Mouse (Mus musculus) megakaryocyte, adult 5-6 weeks (primary cell): ENCODE measurements around the gene Gtsf1l. TPM values are rescaled to one million over a fixed set of nuclear protein-coding genes. Genes with fewer than 3 reads are reported as not detected.
A peak's percentile ranks its signal among the peaks of the same experiment; 100 is the strongest.

Experiments used
- ATAC-seq: 2 replicates; pipeline ENCODE4 v1.8.0; 2016; ENCODE audit warnings: mild to moderate bottlenecking, inconsistent platforms; ENCODE audit not compliant: poor library complexity, severe bottlenecking
- total RNA-seq, 2 experiments: library from RNA; stranded (forward) in 1 of 2; stranded (reverse) in 1 of 2; fragments of 153-499, 151-499 nt in 1 of 2; fragments of 221-1000, 200-1000 nt in 1 of 2; gene quantifications; 2 replicates each; pipeline versions ENCODE4 v1.2.3 to v1.2.4; 2015 to 2017

The Gtsf1l gene
- total RNA-seq (2015) (not detected in 2 replicates), total RNA-seq (2017) (not detected in 2 replicates)

DNA sequence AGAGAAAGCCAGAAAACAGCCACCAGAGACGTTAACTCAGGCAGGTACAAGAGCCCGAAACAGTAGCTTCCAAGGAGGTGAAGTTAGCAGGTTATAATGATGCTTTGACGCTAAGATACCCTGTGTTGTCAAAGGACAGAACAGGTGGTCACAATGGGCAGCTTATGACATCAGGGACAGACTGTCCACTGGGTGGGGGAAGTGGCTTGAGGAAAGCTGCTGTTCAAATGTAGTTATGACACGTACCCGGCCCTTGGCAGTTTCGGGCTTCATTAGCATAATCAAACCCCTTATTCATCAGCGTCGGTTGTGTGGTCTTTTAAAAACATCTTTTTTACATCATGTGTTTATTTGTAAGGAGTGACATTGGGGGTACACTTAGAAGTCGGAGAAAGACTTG lies at the start of gene Gtsf1l:
Gtsf1l (minus strand) TSS at position 128 of the 400 bp plus-strand sequence.
- no peak for ATAC-seq

DNA sequence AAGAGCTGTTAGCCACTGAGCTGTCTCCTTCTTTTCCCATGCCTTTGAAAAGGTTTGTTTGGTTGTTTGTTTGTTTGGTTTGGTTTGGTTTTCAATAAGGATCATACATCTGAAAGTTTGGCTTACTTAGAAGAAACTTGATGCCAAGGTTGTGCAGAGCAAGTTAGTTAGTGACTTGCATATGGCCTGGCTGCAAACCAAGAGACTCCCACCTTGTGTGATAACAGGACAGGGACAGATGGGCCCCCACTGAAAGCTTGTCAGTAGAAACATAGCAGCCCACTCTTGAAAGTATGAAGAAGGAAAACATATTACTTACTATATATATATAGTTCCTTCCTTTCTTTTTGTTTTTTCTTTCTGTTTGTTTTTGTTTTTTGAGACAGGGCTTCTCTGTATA lies 49.3 kb upstream of the Gtsf1l start:
- no peak for ATAC-seq

DNA sequence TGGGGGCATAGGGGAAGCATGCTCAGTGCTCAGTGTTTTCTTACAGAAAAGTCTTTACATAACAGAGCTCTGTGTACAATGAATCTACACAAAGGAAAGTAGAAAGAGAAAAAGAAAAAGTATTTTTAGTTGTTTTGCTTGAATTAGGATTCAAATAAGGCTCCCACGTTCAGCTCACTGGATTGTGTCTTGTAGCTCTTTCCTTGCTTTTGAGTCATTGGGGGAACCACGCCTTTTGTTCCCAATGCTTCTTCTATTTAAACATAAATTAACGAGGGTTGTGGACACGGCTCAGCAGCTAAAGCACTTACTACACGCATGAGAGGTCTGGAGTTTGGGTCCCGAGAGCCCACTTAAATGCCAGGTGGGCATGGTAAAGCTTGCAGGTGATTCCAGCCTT lies 48.3 kb upstream of the Gtsf1l start:
- no peak for ATAC-seq

DNA sequence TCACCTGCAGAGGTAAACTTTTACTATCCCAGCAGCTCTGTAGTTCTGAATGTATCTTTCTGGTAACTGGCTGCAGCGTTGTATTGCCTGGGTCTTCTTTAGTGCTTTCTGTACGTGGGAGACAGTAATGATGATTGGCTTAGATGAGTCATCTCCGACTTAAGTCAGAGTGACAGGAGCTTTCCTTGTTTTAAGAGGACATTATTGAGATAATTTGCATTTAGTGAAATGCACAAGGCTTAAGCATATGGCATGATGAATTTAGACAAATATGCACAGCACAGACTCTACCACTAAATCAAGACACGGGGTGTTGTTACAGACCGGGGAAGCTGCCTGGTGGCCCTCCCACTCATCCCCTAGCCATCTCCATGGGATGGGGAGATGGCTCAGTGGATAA lies 44.7 kb upstream of the Gtsf1l start:
- no peak for ATAC-seq

DNA sequence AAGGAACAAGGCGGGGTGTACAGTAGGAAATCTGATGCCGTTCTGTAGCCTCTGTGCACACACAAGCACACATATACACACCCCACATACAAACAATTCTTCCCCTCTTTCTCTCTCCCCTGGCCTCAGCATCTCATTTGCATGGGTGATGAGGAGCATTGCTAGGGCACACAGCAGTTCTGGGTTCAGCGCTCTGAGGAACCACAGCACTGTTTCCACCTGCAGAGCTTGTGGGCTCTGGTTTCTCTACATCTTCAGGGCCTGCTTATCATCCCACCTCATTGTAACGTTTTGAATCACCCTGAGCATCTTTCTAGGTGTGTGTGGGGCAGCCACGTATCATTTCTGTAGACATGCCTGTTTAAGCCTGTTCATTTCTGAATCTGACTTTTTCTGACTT lies 43.2 kb upstream of the Gtsf1l start:
- no peak for ATAC-seq

DNA sequence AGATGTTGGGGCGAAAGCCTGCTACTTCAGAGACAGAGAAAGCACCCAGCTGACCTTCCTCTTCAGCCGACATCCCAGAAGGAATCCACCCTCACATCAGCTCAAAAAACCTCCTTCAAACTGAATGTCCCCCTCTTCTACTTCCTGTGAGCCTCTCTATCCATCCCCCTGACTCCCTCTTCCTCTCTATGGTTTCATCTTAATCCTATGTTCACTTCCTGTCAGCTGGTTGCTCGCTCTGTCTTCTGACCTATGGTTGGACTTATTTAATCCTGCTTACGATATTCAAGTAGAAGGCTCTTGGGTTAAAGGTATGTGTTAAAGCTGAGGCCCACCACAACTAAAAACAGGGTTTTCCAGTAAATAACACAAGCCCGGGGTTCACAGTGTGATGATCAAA lies 35.8 kb upstream of the Gtsf1l start:
- no peak for ATAC-seq

DNA sequence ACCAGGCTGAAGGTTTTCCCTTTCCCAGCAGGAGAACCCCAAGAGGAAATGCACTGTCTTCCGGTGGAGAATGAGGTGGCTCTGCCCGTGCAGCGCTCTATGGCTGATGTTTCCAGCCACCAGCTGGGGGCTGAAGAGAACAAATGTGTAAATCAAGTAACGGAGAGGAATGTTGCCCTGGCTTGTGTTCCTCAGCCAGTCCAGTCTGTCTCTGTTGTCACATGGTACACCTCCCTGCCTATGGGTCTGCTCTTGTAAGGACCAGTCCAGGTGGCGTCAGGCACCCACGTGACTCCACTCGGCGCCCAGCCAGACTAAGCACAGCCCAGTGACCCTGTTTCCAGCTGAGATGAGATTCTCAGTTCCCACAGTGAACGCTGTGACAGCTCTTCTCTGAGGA lies 34.7 kb upstream of the Gtsf1l start:
- ATAC-seq = no peak

DNA sequence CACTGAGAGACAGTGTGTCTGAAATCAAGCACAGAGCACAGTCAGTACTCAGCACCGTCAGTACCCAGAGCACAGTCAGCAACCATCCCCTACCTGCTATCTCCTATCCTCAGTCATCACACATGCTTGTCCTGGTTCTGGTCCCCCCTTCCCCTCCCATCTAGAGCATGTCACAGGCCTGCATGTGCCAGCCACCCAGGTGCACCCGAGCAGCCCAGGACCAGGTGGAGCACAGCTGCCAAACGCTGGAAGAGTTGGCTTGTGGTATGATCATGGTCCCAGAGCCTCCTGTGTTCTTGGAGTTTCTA lies 33.7 kb upstream of the Gtsf1l start:
- ATAC-seq = no peak

DNA sequence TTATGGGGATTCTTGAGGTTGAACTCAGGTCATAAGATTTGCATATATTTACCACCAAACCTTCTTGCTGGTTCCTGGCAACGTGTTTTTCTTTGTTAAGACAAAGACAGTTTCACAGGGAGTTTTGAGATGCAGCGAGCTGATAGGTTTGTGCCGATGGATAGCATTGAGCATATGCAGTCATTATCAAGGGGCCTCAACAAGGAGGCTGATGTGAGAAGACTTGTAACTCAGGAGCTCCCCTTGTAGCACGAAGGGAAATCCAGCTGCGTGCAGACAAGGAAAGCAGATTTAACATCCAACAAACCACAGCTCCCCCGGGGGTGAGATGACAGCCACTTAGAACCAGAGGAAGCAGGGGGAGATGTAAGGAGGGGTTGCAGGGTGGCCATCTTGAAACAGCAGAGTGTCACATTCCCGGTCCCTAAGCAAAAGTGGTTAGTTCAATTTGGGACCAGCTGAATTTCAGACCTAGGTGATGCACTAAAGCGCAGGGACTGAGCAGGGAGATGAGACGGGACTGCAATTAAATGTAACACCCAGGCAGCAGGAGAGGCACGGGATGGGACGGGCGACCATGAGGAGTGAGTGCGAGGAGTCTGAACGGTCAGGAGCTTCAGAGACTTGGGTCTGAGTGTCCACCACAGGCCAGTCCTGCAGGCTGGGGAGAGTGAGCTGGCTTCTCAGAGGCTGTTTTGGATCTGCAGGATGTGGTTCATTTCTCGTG lies 33.1 kb upstream of the Gtsf1l start:
- no peak for ATAC-seq

DNA sequence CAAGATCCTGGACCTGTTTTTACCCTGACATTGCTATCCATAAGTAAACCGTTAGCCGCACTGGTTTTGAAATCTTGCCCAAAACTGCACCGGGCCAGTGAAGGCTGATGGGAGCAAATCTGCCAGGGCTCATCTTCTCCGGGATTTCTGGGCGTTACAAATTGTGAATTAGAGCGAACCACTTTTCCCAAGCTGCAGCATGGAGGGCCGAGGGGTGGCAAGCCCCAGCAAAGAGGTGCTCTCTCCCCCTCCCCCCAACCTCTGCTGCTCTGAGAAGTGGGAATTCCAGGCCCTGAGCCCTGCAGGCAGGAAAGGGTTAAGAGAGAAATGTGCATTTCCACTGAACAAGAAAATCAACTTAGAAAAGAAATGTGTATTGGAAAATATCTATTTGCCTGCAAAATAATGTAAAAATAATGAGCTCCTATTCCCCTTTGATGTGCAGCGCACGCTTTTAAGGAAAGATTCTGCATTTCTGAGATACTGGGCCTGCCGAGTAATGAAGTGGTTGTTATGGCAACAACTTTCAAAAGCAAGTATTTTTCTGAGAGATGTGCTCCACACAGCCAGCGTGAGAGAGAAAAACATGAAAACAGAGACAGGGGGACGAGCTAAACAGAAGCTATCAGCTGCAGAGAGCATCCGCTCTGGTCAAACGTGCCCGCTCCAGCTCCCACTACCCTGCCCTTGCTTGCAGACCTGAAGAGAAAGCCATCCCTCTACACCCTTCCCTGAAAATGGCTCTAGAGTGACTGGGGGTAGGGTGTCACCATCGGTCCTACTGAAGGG lies 24.0 kb upstream of the Gtsf1l start:
- no peak for ATAC-seq

DNA sequence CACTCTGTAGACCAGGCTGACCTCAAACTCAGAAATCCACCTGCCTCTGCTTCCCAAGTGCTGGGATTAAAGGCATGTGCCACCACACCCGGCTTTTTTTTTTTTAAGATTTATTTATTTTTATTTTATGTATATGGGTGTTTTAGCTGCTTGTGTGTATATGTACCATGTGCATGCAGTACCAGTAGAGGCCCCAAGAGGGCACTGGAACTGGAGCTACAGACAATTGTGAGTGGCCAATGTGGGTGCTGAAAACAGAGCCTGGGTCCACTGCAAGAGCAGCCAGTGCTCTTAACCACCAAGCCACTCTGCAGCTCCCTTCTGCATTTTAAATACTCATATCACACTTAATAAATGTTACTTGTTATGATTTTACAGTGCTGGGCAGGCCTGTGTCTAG lies 23.1 kb upstream of the Gtsf1l start:
- no peak for ATAC-seq

DNA sequence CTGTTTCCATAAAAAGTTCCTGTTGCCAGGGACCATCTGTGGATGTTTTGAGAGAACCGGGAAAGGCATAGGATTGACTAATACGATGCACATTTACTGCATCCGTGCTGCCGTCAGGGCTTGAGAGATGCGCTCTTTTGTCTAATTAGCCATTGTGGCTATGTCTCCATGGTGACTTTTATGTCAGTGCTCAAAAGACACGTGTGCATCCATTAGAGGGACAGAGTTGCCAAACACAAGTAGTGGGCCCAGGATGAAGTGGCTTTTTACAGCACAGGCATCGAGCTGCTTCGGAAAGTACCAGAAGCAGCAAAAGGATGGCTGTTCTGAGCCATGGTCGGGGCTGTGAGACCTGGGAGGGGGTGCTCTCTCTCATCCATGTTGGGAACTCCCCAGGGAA lies 20.7 kb upstream of the Gtsf1l start:
- ATAC-seq = no peak

DNA sequence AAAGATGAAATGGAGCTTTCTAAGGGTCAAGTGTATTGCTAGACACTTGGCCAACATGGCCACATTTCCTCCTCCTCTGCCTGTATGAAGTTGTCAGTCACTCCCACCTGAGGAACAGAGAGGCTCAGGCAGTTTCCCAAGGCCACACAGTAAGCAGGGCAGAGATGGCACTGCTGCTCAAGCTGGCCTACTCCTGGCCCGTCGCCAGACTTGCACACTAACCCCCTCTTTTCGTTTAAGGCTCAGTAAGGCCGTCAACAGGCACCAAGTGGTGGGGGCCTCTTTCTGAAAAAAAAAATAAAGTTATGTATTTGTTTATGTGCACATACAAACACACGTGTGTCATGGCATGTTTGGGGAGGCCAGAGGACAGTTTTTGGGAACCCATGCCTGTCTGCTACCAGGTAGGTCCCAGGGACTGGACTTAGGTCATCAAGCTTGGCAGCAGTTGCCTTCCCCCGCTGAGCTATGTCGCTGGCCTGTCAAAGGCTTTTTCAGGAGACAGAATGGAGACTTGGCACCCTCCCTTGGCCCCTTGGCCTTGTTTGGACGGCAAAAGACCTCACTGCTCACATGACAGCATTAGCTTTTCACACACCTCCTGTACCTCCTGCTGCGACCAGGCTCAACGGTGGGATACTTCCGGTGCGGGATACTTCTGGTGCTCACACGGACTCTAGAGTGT lies 16.6 kb upstream of the Gtsf1l start:
- no peak for ATAC-seq

DNA sequence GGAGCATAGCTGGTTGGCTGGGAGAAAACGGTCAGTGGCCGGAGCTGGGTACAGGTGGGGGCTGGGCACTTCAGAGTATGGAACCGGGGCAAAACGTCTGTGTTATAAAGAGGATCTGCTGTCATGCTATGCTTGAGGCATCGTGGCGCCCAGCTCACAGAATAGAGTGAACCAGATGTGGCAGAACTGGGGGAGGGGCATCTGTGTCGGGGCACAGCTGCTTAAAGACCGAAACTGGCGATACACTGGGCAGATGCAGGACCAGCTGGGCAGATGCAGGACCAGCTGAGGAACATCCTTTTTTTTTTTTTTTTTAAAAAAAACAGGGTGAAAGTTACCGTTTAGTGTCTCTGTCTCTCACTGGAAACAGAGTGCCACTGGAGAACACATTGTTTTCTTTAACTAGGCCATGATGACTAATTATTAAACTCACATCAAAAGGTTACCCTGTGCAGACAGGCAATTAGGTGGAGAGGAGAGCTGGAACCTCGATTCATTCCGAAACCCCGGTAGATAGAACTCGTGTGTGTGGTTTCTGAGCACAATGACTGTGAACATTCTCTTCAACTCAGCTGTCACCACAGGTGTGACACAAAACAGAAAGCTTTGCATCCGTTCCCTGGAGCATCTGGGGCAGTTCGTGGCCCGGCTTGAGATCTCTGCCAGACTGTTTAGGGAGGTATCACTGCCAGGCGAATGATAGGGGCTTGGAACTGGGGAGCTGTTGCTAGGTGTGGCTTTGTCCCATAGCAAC lies 15.4 kb upstream of the Gtsf1l start:
- 0 out of 2 replicates have a peak, but pooled peaks have one; percentile 3 for ATAC-seq

DNA sequence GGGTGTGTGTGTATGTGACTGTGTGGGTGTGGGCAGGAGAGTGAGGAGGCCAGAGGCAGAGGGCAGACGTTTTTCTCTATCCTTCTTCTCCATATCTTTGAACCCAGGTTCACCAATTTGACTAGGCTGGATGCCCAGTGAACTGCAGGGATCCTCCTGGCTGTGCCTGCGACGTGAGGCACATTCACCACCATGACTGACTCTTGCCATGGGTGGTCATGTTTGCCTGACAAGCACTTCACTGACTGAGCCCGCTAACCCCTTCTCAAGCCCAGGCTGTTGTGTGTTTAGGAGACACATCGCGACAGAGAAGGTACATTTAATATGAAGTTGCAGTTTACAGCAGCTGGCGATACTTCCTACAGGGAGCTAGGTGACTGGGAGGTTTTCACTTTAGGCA lies 14.6 kb upstream of the Gtsf1l start:
- ATAC-seq = no peak

DNA sequence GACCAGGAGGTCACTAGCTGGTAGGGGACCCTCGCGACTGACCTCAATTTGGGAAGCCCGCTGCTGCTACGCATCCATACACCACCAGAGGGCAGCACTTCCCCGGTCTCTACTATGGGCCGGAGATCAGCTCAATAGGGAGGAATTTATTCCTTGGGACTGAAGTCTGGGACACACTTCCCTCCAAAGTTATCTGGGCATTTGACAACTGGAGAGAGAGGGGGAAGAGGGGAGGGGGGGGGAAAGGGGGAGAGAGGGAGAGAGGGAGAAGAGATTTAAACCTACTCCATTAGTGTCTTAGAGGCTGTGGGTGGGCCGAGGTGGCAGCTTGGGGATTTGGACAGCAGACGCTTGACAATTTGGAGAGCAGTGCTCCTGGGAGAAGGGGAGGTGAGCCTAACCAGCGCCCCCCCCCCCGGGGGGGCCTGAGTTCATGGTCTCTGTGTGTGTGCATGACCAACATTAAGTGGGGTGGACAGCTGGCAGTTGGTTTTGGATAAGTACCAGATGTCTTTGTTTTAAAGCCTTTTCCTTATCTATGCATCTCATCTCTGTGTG lies 14.1 kb upstream of the Gtsf1l start:
- peak; percentile 66 for ATAC-seq

DNA sequence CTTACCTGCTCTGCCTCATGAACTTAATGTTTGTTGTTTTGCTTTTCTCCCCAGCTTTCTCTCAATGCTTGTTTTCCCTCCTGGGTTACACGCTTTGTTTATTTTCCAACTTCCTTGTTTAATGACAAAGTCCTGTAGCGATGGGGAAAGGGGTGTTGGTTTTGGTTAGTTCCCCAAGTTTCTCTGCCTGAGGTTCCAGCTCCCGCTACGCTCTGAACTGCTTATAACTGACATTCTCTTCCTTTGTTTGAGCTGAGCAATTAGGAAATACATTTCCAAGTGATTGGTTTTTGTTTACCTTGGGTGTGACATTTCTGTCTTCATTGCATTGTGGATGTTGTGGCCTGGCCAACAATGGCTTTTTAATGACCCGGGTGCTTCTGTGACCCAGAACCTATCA lies 12.9 kb upstream of the Gtsf1l start:
- peak; percentile 32; the same call in 1 of the 2 replicates for ATAC-seq

DNA sequence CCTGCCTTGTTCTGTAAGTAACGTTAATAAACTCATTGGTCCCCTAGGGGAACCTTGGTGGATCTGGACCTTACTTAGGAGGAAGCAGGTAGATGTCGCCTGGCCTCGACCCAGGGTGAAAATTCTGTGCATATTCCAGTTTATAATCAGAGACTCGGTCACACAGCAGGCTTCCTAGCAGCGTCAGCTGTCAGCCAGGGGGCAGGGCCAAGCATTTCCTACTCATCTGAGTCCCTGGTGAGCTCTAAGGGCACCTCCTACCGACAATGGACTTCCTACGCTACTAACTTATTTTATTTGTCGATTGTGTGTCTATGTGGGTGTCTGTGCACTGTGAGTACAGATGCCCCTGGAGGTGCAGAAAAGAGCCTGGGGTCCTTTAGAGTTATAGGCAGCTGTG lies 12.3 kb upstream of the Gtsf1l start:
- ATAC-seq = no peak

DNA sequence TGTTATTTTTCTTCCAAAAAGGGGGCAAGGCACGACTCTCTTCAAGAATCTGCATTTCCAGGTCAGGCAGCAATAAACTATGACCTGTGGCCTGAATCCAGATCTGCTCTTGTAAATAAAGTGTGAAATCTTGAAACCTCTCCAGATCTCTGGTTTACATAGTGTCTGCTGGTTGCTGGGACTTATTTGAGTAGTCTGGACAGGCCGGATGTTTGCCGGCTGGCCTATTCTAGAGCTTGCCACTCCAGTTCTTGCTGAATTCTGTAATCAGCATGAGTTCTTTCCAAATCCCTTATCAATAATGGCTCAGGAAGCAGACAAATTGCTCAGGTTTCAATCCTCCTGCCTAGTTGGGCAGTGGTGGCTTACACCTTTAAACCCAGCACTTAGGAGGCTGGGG lies 8.1 kb upstream of the Gtsf1l start:
- no peak for ATAC-seq

DNA sequence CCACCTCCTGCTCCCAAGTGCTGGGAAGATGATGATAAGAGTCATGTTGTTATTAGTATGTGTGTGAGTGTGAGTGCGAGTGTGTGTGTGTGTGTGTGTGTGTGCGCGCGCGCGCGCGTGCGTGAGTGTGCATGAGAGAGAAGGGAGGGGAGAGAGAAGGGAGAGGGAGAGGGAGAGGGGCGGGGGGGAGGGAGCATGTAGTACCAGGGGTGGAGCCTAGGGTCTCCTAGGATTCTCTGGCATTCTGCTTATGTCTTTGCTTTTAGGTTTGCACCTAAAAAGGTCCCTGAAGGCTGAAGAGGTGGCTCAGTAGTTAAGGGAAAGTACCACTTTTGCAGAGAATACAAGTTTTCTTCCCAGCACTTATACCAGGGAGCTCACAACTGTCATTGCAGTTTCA lies 7.3 kb upstream of the Gtsf1l start:
- ATAC-seq = no peak
